Mouse (Mus musculus) granulocyte monocyte progenitor cell, adult 5-6 weeks (primary cell): ENCODE data around the gene Flcn. TPM values are rescaled to one million over a fixed set of nuclear protein-coding genes. Genes with fewer than 3 reads are reported as not detected.
A peak's percentile ranks its signal among the peaks of the same experiment; 100 is the strongest.
"Not testable (repeated sequence)": the region's sequence is repeated elsewhere in the genome, so short reads cannot be mapped to it uniquely, and the experiment has no call there.

ENCODE experiments used
- ATAC-seq: replicated peaks from 2 replicates; pipeline ENCODE4 v1.8.0; 2016; ENCODE audit warnings: mild to moderate bottlenecking, moderate TSS enrichment, inconsistent platforms; ENCODE audit not compliant: poor library complexity, severe bottlenecking
- total RNA-seq, 2 experiments: library from RNA; stranded (forward) in 1 of 2; stranded (reverse) in 1 of 2; fragments of 200-712, 200-1000 nt in 1 of 2; fragments of >200 nt in 1 of 2; fragmentation: Nextera tagmentation in 1 of 2; gene quantifications; 2 replicates each; pipeline ENCODE4 v1.2.3; 2014 to 2017

Gene Flcn
- total RNA-seq (2014; fragmentation: Nextera tagmentation) (7.9 and 16.7 TPM in 2 replicates), total RNA-seq (2017) (19.7 and 19.8 TPM in 2 replicates)

GRCm38 (mm10) chr11:59809670-59810474 is at the start of gene Flcn:
TSS of gene Flcn (minus strand) at chr11:59810016.
- ATAC-seq: peak; percentile 85

DNA sequence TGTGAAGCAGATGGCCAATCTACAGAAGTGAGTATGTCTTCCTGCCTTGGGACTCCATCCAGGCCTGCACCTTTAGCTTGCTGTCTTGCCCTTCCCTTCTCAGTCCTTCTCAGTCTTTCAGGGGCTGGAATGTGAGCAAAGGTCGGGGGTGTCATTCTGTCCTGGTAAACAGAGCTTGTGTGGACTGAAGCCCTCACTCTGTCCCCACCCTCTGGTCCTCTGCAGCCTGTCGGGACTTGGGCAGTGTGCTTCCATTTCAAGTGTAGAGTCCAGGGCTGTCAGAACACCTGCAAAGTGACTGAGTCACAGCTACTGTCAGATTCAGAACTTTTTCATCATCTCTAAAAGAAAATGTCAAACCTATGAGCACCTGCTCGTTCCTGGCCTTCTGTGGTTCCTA is 43.0 kb upstream of the Flcn start:
- no peak for ATAC-seq

- peak; percentile 70 for ATAC-seq
Observed at GRCm38 (mm10) chr11:59847891-59848884, 38.4 kb upstream of the Flcn start.

- ATAC-seq: peak; percentile 82
Observed at GRCm38 (mm10) chr11:59847131-59847530, 37.3 kb upstream of the Flcn start.

DNA sequence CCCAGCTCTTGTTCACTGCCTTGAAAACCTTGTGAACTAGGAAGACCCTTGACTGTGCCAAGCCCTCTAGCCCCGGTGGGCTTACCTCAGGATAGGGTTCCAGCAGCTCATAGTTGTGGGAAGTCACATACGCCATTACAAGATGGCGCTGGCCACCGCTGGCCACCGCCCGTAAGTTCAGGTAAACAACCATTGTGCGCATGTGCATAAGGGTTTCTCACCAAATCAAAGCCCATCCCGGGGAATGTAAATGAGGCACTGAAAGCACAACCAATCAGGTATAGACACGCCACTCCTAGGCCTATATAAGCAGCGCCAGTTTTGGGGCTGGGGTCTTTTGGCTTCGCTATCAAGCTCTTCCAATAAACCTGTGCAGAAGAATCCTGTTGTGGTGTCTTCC is 36.5 kb upstream of the Flcn start:
- no peak for ATAC-seq

- ATAC-seq: peak; percentile 91
Observed at GRCm38 (mm10) chr11:59839459-59840126, 29.8 kb upstream of the Flcn start, which contains the start of gene Cops3. TSS of gene Cops3 (minus strand) at chr11:59839838.

GRCm38 (mm10) chr11:59839008-59839458 is 29.2 kb upstream of the Flcn start, which contains the start of gene Nt5m:
TSS of gene Nt5m (plus strand) at chr11:59839447.
- peak; percentile 89 for ATAC-seq

- no peak for ATAC-seq
Observed at GRCm38 (mm10) chr11:59838426-59838825, 28.6 kb upstream of the Flcn start.

DNA sequence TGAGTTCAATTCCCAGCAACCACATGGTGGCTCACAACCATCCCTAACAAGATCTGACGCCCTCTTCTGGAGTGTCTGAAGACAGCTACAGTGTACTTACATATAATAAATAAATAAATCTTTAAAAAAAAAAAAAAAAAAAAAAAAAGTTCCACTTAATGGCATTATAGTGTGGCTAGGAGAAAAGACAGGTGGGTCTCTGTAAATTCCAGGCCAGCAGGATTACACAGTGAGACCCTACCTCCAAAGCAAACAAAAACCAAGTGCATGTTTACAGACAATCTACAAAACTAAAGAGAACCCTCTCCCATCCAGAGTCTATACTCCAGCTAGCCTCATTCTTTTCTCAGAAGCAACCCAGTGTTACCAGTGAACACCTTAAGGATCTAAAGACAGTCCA is 28.0 kb upstream of the Flcn start:
- ATAC-seq: not testable (repeated sequence)

GRCm38 (mm10) chr11:59821625-59822024 is 11.8 kb upstream of the Flcn start:
- ATAC-seq: no peak

DNA sequence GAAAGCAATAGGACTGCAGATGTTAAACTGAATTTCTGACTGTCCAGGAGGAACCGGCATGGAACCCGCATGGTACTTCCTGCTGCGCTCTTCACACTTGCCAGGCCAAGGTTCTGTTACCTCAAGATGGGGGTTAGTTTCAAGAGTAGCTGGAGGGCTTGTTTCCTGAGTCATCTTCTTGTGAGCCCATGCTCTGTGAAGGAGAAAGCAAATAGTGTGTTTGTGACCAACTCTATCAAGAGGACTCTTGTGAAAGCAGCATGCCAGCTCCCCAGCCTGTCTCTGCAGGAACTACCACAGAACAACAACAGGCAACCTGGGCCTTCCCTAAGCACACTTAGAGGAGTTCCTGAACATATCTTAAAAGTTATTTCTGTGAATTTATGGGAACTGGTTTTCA is 8.1 kb upstream of the Flcn start:
- ATAC-seq: no peak

DNA sequence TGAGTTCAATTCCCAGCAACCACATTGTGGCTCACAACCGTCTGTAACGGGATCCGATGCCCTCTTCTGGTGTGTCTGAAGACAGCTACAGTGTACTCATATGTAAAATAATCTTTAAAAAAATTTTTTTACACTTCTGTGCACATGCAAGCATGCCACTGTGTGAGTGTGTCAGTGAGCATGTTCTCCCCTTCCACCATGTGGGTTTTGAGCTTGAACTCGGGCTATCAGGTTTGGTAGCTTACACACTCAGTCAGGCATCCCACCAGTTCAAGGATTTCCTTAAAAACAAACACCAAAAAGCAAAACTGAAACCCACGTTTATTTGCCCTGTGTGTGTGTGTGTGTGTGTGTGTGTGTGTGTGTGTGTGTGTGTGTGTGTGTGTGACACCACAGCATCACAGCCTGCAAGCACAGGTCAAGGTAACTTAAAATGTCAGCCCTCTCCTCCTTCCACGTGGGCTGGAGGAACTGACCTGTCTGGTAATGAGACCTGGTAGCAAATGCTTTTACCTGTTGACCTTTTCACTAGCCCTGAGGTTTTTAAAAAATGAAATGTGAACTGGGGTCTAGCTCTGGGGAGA is 5.8 kb upstream of the Flcn start:
- ATAC-seq: no peak

- ATAC-seq: no peak
Observed at GRCm38 (mm10) chr11:59814936-59815335, 5.1 kb upstream of the Flcn start.

- peak; percentile 24; the same call in 1 of the 2 replicates for ATAC-seq
Observed at GRCm38 (mm10) chr11:59814311-59814710, 4.5 kb upstream of the Flcn start.

DNA sequence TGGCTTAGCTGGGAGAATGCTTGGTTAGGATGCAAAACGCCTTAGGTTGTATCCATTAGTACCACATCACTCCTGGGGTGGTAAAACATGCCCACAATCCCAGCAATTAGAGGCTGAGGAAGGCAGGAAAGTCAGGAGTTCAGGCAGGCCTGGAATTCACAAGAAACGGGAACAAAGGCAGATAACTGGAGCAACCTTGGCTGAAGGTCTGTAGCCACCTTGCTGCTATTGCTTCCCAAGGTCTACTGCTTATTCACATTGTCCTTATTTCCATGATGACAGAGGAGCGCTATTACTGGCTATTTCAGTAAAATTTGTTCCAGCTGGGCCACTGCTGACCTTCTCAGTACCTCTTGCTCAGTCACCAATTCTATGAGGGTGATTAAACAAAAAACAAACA is 3.5 kb upstream of the Flcn start:
- no peak for ATAC-seq

- ATAC-seq: no peak
Observed at GRCm38 (mm10) chr11:59811211-59811610, 1.4 kb upstream of the Flcn start.

DNA sequence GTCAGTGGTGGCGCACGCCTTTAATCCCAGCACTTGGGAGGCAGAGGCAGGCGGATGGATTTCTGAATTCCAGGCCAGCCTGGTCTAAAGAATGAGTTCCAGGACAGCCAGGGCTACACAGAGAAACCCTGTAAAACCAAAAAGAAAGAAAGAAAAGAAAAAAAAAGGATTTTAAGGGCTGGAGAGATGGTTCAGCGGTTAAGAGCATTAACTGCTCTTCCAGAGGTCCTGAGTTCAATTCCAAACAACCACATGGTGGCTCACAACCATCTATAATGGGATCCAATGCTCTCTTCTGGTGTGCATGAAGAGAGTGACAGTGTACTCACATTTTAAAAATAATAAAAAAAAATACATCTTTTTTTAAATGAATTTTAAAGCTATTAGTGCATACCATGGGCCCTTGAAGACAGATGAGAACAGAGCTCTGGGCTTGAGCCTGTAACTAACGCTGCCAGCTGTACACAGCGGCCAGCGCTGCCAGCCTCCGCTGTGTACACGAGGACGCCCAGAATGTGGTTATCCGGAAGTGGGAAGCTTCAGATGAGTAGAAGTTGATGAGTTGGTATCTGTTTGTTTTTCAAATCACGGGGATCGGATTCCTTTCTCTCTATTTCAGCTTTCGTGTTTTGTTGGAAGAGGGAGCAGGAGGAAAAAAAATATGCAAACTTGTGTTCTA is 803 bp upstream of the Flcn start:
- ATAC-seq: no peak

DNA sequence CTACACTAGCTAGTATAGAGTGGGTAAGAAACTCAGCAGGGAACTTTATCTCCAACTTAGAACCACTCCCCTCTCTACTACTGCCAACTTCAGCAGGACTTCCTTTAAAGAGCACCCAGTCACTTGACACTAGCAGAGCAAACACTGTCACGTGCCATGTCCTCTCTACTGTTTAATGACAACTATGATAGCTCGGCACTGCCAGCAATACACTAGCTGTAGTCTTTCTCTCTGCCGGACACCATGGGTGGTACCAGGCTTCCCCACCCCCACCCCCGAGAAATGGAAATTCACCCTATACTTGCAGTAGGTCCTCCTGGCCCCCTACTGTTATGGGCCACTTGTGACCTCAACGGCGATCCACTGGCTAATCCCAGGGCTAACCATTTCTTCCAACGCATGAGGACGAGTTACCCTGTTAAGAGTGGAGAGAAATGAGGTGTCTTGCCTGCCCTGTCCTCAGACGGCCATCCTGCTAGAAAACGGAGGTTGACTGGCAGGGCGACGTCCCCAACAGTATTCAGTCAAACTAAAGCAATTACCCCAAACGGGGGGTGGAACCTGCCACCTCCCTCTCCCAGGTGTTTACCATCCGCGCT is 646 bp downstream of the Flcn start:
- ATAC-seq: peak; percentile 34
